Mouse (Mus musculus) intestine, embryonic 16.5 days (tissue): ENCODE measurements around the gene Sult4a1. TPM values are rescaled to one million over a fixed set of nuclear protein-coding genes. Genes with fewer than 3 reads are reported as not detected.
"Not testable (repeated sequence)": the region's sequence is repeated elsewhere in the genome, so short reads cannot be mapped to it uniquely, and the experiment has no call there.

ENCODE experiments used
- ATAC-seq: fragments of 200-750 bp; cut with Nextera tagmentation; 2 replicates; pipeline ENCODE4 v1.8.0; 2017; ENCODE audit warnings: moderate TSS enrichment, moderate library complexity
- H3K27ac ChIP-seq: fragments of 300-500 bp; sonication (generic); 2 replicates; pipeline ENCODE4 v1.5.1; 2014; ENCODE audit warnings: mild to moderate bottlenecking, low read length
- H3K27me3 ChIP-seq: fragments of 300-500 bp; sonication (generic); replicated peaks from 2 replicates; pipeline ENCODE4 v1.6.1; 2014; ENCODE audit warnings: low read length, control low read depth, mixed read lengths; ENCODE audit not compliant: control insufficient read depth, insufficient read depth
- H3K36me3 ChIP-seq: fragments of 300-500 bp; sonication (generic); 2 replicates; pipeline ENCODE4 v1.6.1; 2014; ENCODE audit warnings: low read length, control low read depth; ENCODE audit not compliant: control insufficient read depth, insufficient read depth
- H3K4me1 ChIP-seq: fragments of 300-500 bp; sonication (generic); 2 replicates; pipeline ENCODE4 v1.6.1; 2014; ENCODE audit warnings: low read length, control low read depth, mixed read lengths; ENCODE audit not compliant: control insufficient read depth, insufficient read depth
- H3K4me2 ChIP-seq: fragments of 300-500 bp; sonication (generic); 2 replicates; pipeline ENCODE4 v1.6.1; 2014; ENCODE audit warnings: low read depth, low read length, control low read depth
- H3K4me3 ChIP-seq: fragments of 300-500 bp; sonication (generic); 2 replicates; pipeline ENCODE4 v1.5.1; 2014; ENCODE audit warnings: mild to moderate bottlenecking, low read length
- H3K9ac ChIP-seq: fragments of 300-500 bp; sonication (generic); 2 replicates; pipeline ENCODE4 v1.6.1; 2014; ENCODE audit warnings: low read depth, low read length
- H3K9me3 ChIP-seq: fragments of 300-500 bp; sonication (generic); 2 replicates; pipeline ENCODE4 v1.6.1; 2016; ENCODE audit warnings: low read length, control low read depth; ENCODE audit not compliant: control insufficient read depth
- WGBS: fragments of 180-500 bp; shearing (Covaris S2); extraction: QIAGEN DNeasy Blood & Tissue Kit; methylation state at CpG from one replicate; pipeline ENCODE4 v1.1.7; 2014; 5-methylcytosine and 5-hydroxymethylcytosine counted together
- polyA plus RNA-seq: library from polyadenylated mRNA; unstranded; fragments of >200 nt; fragmentation: Nextera tagmentation; extraction: Ambion mirVana; gene quantifications from 2 replicates; pipeline ENCODE4 v1.2.1, GENCODE M21; 2015

Sult4a1 gene
- polyA plus RNA-seq, 1 experiment from 2014 or later, result 5.1 TPM

- peak overlapping the region; percentile 91 for H3K4me2 ChIP-seq
- no peaks in the 10 kb centered on the region for H3K36me3 ChIP-seq
- no peaks in the 10 kb centered on the region for H3K9me3 ChIP-seq
- H3K9ac ChIP-seq, result peak overlapping the region; percentile 51
- no peak overlapping the region for H3K27ac ChIP-seq
- H3K4me3 ChIP-seq, result peak overlapping the region; percentile 59
- 11% methylated on average over 12 of the region's 12 CpGs for WGBS
- ATAC-seq, result no peak; the same call in 1 of the 2 replicates
- H3K27me3 ChIP-seq, result peaks cover 22% of the 10 kb centered on the region
- H3K4me1 ChIP-seq, result no peaks in the 10 kb centered on the region
Measured at GRCm38 (mm10) chr15:84105924-84106500, 458 bp upstream of the Sult4a1 start.

- ATAC-seq, result no peak
- H3K4me3 ChIP-seq, result peak overlapping the region; percentile 59; the same call in 1 of the 2 replicates
- no peaks in the 10 kb centered on the region for H3K4me1 ChIP-seq
- WGBS, result 71% methylated on average over 7 of the region's 7 CpGs
- H3K27ac ChIP-seq, result no peak overlapping the region
- peaks cover 22% of the 10 kb centered on the region for H3K27me3 ChIP-seq
- H3K36me3 ChIP-seq, result no peaks in the 10 kb centered on the region
- H3K4me2 ChIP-seq, result no peak overlapping the region
- H3K9me3 ChIP-seq, result no peaks in the 10 kb centered on the region
- no peak overlapping the region for H3K9ac ChIP-seq
Measured at GRCm38 (mm10) chr15:84104626-84105025, 928 bp downstream of the Sult4a1 start.

- not testable (repeated sequence) for H3K36me3 ChIP-seq, H3K4me1 ChIP-seq, H3K27me3 ChIP-seq, H3K4me3 ChIP-seq, H3K4me2 ChIP-seq, H3K9ac ChIP-seq, H3K9me3 ChIP-seq, ATAC-seq, H3K27ac ChIP-seq
- 82% methylated on average over 15 of the region's 15 CpGs for WGBS
Measured at GRCm38 (mm10) chr15:84097536-84097935, 8.0 kb downstream of the Sult4a1 start.

- no peaks in the 10 kb centered on the region for H3K27me3 ChIP-seq
- WGBS, result 76% methylated on average over 8 of the region's 8 CpGs
- H3K9me3 ChIP-seq, result no peaks in the 10 kb centered on the region
- H3K9ac ChIP-seq, result no peak overlapping the region
- H3K36me3 ChIP-seq, result no peaks in the 10 kb centered on the region
- H3K4me3 ChIP-seq, result no peak overlapping the region
- H3K27ac ChIP-seq, result no peak overlapping the region
- no peak overlapping the region for H3K4me2 ChIP-seq
- H3K4me1 ChIP-seq, result no peaks in the 10 kb centered on the region
- no peak for ATAC-seq
Measured at GRCm38 (mm10) chr15:84096051-84096450, 9.5 kb downstream of the Sult4a1 start.

- Histone ChIP-seq H3K4me2 (no peak overlapping the region), H3K27ac (no peak overlapping the region), H3K36me3 (no peaks in the 10 kb centered on the region), H3K9ac (no peak overlapping the region), H3K27me3 (no peaks in the 10 kb centered on the region), H3K4me1 (no peaks in the 10 kb centered on the region), H3K9me3 (no peaks in the 10 kb centered on the region), H3K4me3 (no peak overlapping the region)
- 67% methylated on average over 7 of the region's 7 CpGs for WGBS
- ATAC-seq, result no peak
Measured at GRCm38 (mm10) chr15:84094921-84095320, 10.6 kb downstream of the Sult4a1 start.

GRCm38 (mm10) chr15:84086775-84087174, 18.8 kb downstream of the Sult4a1 start:
- ATAC-seq, result no peak
- Histone ChIP-seq H3K9me3 (no peaks in the 10 kb centered on the region), H3K4me2 (no peak overlapping the region), H3K36me3 (no peaks in the 10 kb centered on the region), H3K27ac (no peak overlapping the region), H3K9ac (no peak overlapping the region), H3K4me1 (no peaks in the 10 kb centered on the region), H3K27me3 (no peaks in the 10 kb centered on the region), H3K4me3 (no peak overlapping the region)
- WGBS, result 36% methylated on average over 9 of the region's 9 CpGs

GRCm38 (mm10) chr15:84086364-84086763, 19.2 kb downstream of the Sult4a1 start:
- Histone ChIP-seq H3K4me2 (no peak overlapping the region), H3K36me3 (no peaks in the 10 kb centered on the region), H3K4me1 (no peaks in the 10 kb centered on the region), H3K27me3 (no peaks in the 10 kb centered on the region), H3K9ac (no peak overlapping the region), H3K27ac (no peak overlapping the region), H3K4me3 (no peak overlapping the region), H3K9me3 (no peaks in the 10 kb centered on the region)
- ATAC-seq, result no peak
- 25% methylated on average over 12 of the region's 12 CpGs for WGBS

- Histone ChIP-seq H3K4me3 (no peak overlapping the region), H3K9me3 (no peaks in the 10 kb centered on the region), H3K27ac (no peak overlapping the region), H3K4me1 (no peaks in the 10 kb centered on the region), H3K4me2 (no peak overlapping the region), H3K27me3 (peaks cover 3% of the 10 kb centered on the region; the same call in 1 of the 2 replicates), H3K36me3 (no peaks in the 10 kb centered on the region), H3K9ac (no peak overlapping the region)
- no peak for ATAC-seq
- WGBS, result 53% methylated on average over 7 of the region's 7 CpGs
Measured at GRCm38 (mm10) chr15:84080069-84080468, 25.5 kb downstream of the Sult4a1 start.

- ATAC-seq, result no peak
- Histone ChIP-seq H3K27me3 (peaks cover 3% of the 10 kb centered on the region), H3K36me3 (no peaks in the 10 kb centered on the region), H3K9me3 (no peaks in the 10 kb centered on the region), H3K27ac (no peak overlapping the region), H3K4me2 (no peak overlapping the region), H3K9ac (no peak overlapping the region), H3K4me1 (0 out of 2 replicates have a peak, but pooled peaks cover under 1% of the 10 kb centered on the region), H3K4me3 (no peak overlapping the region)
- WGBS, result 90% methylated on average over 2 of the region's 2 CpGs
Measured at GRCm38 (mm10) chr15:84079519-84079918, 26.0 kb downstream of the Sult4a1 start.

GRCm38 (mm10) chr15:84078667-84079066, 26.9 kb downstream of the Sult4a1 start:
- H3K9ac ChIP-seq, result no peak overlapping the region
- H3K27me3 ChIP-seq, result peaks cover 3% of the 10 kb centered on the region
- no peaks in the 10 kb centered on the region for H3K9me3 ChIP-seq
- 0 out of 2 replicates have a peak, but pooled peaks cover 2% of the 10 kb centered on the region for H3K4me1 ChIP-seq
- ATAC-seq, result no peak
- H3K4me3 ChIP-seq, result no peak overlapping the region
- H3K27ac ChIP-seq, result no peak overlapping the region
- whole genome bisulfite sequencing, result 75% methylated on average over 13 of the region's 13 CpGs
- no peak overlapping the region for H3K4me2 ChIP-seq
- H3K36me3 ChIP-seq, result no peaks in the 10 kb centered on the region
